Mouse (Mus musculus) E14TG2a.4 (cell line): ENCODE data around the gene Zbtb17.

Source experiments
- H3K27me3 ChIP-seq: 2 replicates; pipeline ENCODE4 v1.6.1; 2014; ENCODE audit warnings: low read length, control low read depth; ENCODE audit not compliant: insufficient read depth
- H3K36me3 ChIP-seq: 2 replicates; pipeline ENCODE4 v1.6.1; 2014; ENCODE audit warnings: low read length, control low read depth; ENCODE audit not compliant: insufficient read depth
- H3K4me1 ChIP-seq: replicated peaks from 2 replicates; pipeline ENCODE4 v1.6.1; 2014; ENCODE audit warnings: low read depth, low read length, control low read depth
- H3K4me3 ChIP-seq: replicated peaks from 2 replicates; pipeline ENCODE4 v1.5.1; 2014; ENCODE audit warnings: mild to moderate bottlenecking, low read length
- H3K9me3 ChIP-seq: 2 replicates; pipeline ENCODE4 v1.6.1; 2014; ENCODE audit warnings: low read length, control low read depth
- CTCF ChIP-seq: conservative IDR thresholded peaks from 2 replicates; pipeline ENCODE4 v1.5.1; 2014; ENCODE audit warnings: low read length
- NANOG ChIP-seq: IDR thresholded peaks from 2 replicates; pipeline ENCODE4 v1.6.1; 2014; ENCODE audit warnings: borderline replicate concordance, low read length, mixed read lengths
- POU5F1 ChIP-seq: IDR thresholded peaks from 2 replicates; pipeline ENCODE4 v1.6.1; 2014; ENCODE audit warnings: low read length, borderline replicate concordance

Zbtb17 gene

DNA sequence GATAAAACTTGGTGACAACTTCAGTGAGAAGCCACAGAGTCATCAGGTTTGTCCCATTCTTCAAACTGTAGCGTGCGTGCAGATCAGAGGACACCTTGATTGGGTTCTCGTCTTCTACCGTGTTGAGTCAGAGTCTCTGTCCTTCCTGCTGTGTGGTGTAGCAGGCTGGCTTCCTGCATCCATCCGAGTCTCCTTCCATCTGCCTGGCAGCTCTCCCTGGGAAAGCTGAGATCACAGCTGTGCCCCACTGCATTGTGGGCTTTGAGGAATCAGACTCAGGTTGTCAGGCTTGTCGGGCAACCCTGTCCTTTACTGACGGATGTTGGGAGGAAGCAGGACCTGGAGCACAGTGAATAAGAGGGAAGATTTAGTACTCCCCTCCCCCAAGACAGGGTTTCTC is 1.8 kb downstream of the Zbtb17 start:
- TF ChIP-seq CTCF = no peak
- no peak overlapping the region for H3K4me3 ChIP-seq
- H3K36me3 ChIP-seq = peaks cover 30% of the 10 kb centered on the region
- no peaks in the 10 kb centered on the region for H3K9me3 ChIP-seq
- peaks cover 4% of the 10 kb centered on the region; the same call in 1 of the 2 replicates for H3K27me3 ChIP-seq
- H3K4me1 ChIP-seq = peaks cover 47% of the 10 kb centered on the region

- H3K9me3 ChIP-seq = no peaks in the 10 kb centered on the region
- H3K36me3 ChIP-seq = peaks cover 67% of the 10 kb centered on the region
- H3K27me3 ChIP-seq = no peaks in the 10 kb centered on the region
- no peak for TF ChIP-seq POU5F1
- TF ChIP-seq NANOG = no peak
- TF ChIP-seq CTCF = no peak
- no peak overlapping the region for H3K4me3 ChIP-seq
- peaks cover 34% of the 10 kb centered on the region for H3K4me1 ChIP-seq
These were observed 6.8 kb downstream of the Zbtb17 start for GRCm38 (mm10) chr4:141451251-141451650.

GRCm38 (mm10) chr4:141451916-141452450 is 7.5 kb downstream of the Zbtb17 start:
- H3K36me3 ChIP-seq = peaks cover 64% of the 10 kb centered on the region
- H3K4me1 ChIP-seq = peaks cover 32% of the 10 kb centered on the region
- no peaks in the 10 kb centered on the region for H3K9me3 ChIP-seq
- no peak overlapping the region for H3K4me3 ChIP-seq
- TF ChIP-seq NANOG (no peak), POU5F1 (no peak), CTCF (no peak)
- no peaks in the 10 kb centered on the region for H3K27me3 ChIP-seq

DNA sequence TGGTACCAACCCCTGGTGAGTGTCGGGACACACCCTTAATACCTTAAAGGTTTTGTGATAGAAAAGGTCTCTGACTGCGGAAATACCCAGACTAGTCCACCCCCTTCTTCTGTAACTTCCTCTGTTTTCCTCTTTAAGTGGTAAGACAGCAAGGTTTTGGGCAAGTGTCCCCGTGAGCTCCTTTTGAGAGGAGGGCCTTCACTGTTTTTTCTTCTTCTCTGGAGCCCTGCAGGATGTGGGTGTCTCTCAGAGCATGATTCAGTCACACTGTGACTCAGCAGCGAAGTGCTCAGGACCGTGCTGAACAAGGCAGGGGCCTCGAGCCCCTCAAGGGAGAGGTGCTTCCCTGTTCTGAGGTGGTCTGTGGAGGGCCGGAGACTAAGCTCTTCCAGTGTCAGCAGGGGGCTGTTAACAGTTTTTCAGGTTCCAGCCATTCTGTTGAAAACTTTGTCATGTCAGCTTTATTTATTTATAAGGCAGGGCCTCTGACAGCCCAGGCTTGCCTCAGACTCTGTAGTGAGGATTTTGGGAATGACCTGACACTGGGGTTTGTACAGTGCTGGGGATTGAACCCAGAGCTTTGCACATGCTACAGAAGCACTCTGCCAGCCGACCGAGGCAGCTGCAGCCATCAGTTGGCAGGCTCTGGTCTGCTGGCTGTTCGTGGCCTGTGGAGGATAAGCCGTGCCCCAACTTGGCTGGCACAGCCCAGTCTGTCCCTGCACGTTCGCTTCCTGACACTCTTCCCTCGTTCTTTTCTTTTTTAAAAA is 10.3 kb downstream of the Zbtb17 start:
- Histone ChIP-seq H3K36me3 (peaks cover 42% of the 10 kb centered on the region), H3K9me3 (no peaks in the 10 kb centered on the region), H3K27me3 (no peaks in the 10 kb centered on the region), H3K4me1 (peaks cover 50% of the 10 kb centered on the region), H3K4me3 (no peak overlapping the region)
- TF ChIP-seq POU5F1 (no peak), NANOG (no peak)

DNA sequence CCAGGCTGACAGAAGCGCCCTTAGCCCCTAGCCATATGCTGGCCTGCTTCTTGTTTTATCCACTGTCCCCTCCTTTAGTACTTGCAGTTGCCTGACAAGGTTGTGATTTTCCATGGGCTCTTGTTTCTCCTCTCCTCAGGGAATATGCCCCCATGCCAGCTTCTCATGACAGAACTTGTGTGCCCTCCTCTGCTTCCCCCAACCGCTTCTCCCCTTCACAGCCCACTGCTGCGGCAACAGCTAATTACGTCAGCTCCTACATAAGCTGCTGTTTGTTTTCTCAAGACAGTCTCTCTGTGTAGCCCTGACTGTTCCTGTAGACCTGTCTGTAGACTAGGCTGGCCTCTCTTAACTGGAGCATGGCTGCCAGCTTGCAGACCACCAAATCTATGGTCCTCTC is 11.1 kb downstream of the Zbtb17 start:
- peaks cover 53% of the 10 kb centered on the region for H3K4me1 ChIP-seq
- no peaks in the 10 kb centered on the region for H3K9me3 ChIP-seq
- TF ChIP-seq NANOG = no peak
- TF ChIP-seq POU5F1 = no peak
- TF ChIP-seq CTCF = no peak
- H3K36me3 ChIP-seq = peaks cover 47% of the 10 kb centered on the region
- no peaks in the 10 kb centered on the region for H3K27me3 ChIP-seq
- no peak overlapping the region for H3K4me3 ChIP-seq

DNA sequence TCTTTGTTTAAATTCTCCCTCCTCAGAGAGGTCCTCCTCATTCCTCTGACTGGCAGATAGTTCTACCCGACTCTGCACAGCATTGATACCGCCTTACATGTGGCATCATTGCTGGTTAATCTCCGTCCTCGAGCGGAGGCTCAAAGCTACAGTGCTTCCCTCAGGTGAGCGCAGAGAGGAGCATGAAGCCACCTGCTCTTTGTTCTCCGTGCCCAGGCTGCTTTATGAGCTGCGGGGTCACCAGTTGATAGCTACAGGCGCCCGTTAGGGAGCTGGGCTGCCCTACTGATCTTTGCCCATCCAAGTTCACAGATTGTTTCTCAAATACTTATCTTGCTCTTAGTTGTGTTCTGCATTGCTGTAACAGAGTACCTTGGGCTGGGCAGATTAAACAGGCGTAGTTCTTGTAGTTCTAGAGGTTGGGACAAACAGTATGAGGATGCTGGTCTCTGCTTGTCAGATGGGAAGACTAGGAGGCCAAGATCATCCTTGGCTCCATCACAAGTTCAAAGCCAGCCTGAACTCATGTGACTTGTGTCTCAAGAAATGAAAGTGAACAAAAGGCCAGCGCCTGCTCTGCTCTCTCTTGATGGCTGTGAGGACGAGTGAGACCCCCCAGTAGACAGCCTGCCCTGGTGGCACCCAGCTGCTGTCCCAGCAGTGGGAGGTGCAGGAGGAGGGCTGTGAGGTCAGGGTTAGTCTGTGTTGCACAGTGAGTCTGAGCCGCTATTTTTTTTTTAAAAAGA is 11.9 kb downstream of the Zbtb17 start:
- H3K27me3 ChIP-seq = no peaks in the 10 kb centered on the region
- no peaks in the 10 kb centered on the region for H3K9me3 ChIP-seq
- H3K4me1 ChIP-seq = peaks cover 56% of the 10 kb centered on the region
- H3K36me3 ChIP-seq = peaks cover 49% of the 10 kb centered on the region
- H3K4me3 ChIP-seq = no peak overlapping the region
- no peak for TF ChIP-seq NANOG
- TF ChIP-seq CTCF = no peak
- TF ChIP-seq POU5F1 = no peak

DNA sequence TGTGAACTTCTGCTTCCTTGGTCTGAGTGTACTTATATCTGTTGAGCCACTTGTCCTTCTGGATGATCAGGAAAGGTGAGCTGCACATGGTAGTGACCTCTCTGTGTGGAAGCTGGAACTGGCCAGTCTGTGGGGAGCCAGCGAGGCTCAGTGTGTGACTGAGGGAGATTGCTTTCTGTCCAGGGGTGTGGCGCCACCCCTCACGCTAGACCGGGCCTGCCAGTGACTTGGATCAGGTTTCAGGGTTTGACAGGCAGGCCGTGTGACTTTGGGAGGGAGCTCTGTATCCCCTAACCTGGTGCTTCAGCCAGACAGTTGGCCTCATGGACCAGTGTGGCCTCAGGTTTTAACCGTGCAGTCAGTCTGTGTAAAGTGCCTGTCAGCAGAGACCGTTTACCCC is 13.8 kb downstream of the Zbtb17 start:
- Histone ChIP-seq H3K27me3 (no peaks in the 10 kb centered on the region), H3K36me3 (peaks cover 52% of the 10 kb centered on the region), H3K4me1 (peaks cover 66% of the 10 kb centered on the region), H3K9me3 (no peaks in the 10 kb centered on the region), H3K4me3 (no peak overlapping the region; the same call in 1 of the 2 replicates)
- TF ChIP-seq POU5F1 = no peak
- TF ChIP-seq NANOG = no peak
- no peak for TF ChIP-seq CTCF

GRCm38 (mm10) chr4:141458888-141459287 is 14.4 kb downstream of the Zbtb17 start:
- TF ChIP-seq POU5F1 (no peak), CTCF (no peak), NANOG (no peak)
- Histone ChIP-seq H3K36me3 (peaks cover 55% of the 10 kb centered on the region), H3K4me3 (no peak overlapping the region), H3K27me3 (no peaks in the 10 kb centered on the region), H3K4me1 (peaks cover 72% of the 10 kb centered on the region), H3K9me3 (no peaks in the 10 kb centered on the region)

- H3K27me3 ChIP-seq = no peaks in the 10 kb centered on the region
- peaks cover 57% of the 10 kb centered on the region for H3K36me3 ChIP-seq
- no peak overlapping the region for H3K4me3 ChIP-seq
- H3K4me1 ChIP-seq = peaks cover 81% of the 10 kb centered on the region
- no peaks in the 10 kb centered on the region for H3K9me3 ChIP-seq
- no peak for TF ChIP-seq NANOG
- TF ChIP-seq POU5F1 = no peak
- TF ChIP-seq CTCF = no peak
These were observed 15.3 kb downstream of the Zbtb17 start for GRCm38 (mm10) chr4:141459766-141460165.
